Mouse (Mus musculus) embryo, embryonic 11 days (tissue): ENCODE measurements around the gene Gm4881.

Experiments used
- DNase-seq: peaks from one replicate; pipeline ENCODE4 v3.0.0-alpha.2; 2015

The Gm4881 gene

DNA sequence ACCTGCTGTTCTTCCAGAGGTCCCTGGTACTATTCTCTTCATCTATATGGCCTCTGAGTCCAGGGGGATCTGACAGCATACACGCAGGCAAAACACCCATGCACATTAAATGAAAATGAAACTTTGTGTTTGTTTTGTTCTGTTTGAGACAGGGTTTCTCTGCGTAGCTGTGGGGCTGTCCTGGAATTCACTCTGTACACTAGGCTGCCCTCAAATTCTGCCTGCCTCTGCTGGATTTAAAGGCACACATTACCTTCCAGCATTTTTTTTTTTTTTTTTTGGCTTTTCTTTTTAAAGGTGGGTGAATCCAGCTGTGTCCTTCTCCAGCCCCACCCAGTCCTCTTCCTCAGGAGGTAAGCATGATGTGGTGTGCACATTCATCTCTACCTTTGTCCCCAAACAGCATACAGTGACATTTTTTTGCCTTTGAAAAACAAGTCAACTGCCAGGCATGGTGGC, 52.1 kb downstream of the Gm4881 start:
- no peak for DNase-seq

- DNase-seq = no peak
These were observed 52.8 kb downstream of the Gm4881 start for GRCm38 (mm10) chr7:24891241-24892124.

GRCm38 (mm10) chr7:24890281-24891216, 53.7 kb downstream of the Gm4881 start:
- peak; percentile 89 for DNase-seq

- DNase-seq = no peak
These were observed 54.7 kb downstream of the Gm4881 start for GRCm38 (mm10) chr7:24889431-24890220.

GRCm38 (mm10) chr7:24887096-24887495, 57.2 kb downstream of the Gm4881 start:
- DNase-seq = no peak

DNA sequence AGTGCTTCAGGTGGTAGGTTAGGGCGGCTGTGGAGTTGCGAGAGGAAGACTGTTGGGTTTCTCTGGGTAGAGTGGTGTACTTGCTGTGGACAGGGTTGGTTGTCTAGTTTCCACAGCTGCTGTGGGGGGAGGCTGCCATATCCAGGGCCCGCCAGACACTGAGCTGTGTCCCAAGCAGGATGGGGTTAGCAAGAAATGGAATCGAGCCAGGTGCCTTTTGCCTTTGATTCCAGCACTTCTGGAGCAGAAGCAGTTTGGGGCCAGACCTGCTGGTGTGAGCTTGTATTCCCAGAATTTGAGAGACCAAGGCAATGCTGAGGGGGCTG, 58.0 kb downstream of the Gm4881 start:
- no peak for DNase-seq

DNA sequence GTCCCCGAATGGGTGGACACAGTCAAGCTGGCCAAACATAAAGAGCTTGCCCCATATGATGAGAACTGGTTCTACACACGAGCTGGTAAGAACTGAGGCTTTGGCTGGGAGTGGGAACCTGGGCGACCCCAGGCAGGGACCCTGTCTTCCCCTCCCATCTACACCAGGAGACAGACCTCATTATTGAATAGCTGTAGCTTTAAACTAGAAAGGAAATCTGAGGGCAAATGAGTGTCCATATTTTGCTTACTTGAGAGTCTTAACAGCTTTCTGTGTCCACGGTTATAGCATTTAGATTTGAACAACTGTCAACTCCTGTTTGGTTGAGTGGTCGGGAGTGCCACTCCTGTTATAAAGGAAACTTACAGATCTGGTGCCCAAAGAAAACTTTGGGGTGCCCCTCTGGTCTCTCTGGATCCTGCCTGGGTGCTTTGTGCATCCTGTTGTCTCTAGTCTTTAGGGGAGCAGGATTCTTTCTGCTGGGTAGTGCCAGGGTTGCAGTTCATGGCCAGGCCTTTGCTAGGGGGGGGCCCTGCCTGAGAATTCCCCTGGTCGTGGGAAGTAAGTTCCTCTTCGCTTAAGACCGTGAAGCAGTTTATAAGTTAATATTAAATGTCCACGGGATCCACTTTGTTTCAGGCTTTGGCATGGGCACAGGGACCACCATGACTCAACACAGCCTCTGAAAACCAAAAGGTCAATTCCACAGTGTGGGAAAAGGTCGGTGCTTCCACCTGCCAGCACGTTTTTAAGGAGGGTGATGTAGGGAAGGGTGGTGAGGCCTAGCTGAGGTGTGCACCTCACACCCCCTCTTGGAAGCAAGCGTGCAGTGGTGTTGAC, 58.6 kb downstream of the Gm4881 start:
- no peak for DNase-seq

- no peak for DNase-seq
These were observed 59.5 kb downstream of the Gm4881 start for GRCm38 (mm10) chr7:24884693-24885291.

GRCm38 (mm10) chr7:24883896-24884692, 60.2 kb downstream of the Gm4881 start, which contains the start of gene Rps19:
Gene Rps19, plus strand, starts transcription at chr7:24884371.
- peak; percentile 100 for DNase-seq

- DNase-seq = no peak
These were observed 61.7 kb downstream of the Gm4881 start for GRCm38 (mm10) chr7:24882416-24883199.

DNA sequence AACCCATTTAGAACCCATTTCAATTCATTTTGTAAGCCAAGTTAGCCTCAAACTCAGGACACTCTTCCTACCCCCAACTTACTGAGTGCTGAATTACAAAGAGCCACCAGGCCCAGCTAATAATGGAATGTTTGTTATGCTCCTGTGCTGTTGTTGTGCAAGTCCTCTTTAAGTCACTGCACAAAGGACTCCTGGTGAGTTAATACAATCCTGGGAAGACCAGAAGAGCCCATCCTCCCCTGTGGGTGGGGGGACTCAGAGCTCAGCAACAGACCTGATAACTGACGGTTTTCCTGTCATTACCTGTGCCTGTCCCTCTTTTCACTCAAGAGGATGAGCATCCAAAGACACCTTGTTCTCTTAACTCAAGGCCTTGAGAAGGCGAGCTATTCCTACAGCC, 64.7 kb downstream of the Gm4881 start:
- DNase-seq = no peak

GRCm38 (mm10) chr7:24877588-24877987, 66.7 kb downstream of the Gm4881 start:
- no peak for DNase-seq
